Mouse (Mus musculus): ENCODE data around the gene Scoc.
"Not testable (repeated sequence)": the region's sequence is repeated elsewhere in the genome, so short reads cannot be mapped to it uniquely, and the experiment has no call there.

The Scoc gene

GRCm38 (mm10) chr8:83458222-83458621, at the start of gene Scoc:
Scoc (minus strand) TSS chr8:83458391.
- no peak for DNase-seq (ENCODE audit: low spot score)

DNA sequence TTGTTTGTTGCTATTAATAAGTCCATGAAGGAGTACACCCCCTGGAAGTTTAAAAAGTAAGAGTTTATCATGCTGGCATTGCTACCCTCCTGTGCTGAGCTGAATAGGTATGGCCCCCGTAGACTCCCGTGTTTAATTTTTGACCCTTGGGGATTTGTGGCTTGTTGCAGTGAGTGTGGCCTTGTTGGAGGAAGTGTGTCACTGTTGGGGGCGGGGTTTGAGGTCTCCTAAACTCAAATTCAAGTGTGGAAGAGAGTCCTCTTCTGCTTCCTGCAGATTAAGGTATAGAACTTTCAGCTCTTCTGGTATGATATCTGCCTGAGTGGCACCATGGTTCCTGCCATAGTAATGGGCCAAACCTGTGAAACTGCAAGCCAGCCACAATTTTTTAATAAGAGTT, 1.4 kb upstream of the Scoc start:
- DNase-seq (ENCODE audit: low spot score), result no peak

GRCm38 (mm10) chr8:83457121-83457520, 1.1 kb downstream of the Scoc start:
- DNase-seq (ENCODE audit: low spot score), result no peak

DNA sequence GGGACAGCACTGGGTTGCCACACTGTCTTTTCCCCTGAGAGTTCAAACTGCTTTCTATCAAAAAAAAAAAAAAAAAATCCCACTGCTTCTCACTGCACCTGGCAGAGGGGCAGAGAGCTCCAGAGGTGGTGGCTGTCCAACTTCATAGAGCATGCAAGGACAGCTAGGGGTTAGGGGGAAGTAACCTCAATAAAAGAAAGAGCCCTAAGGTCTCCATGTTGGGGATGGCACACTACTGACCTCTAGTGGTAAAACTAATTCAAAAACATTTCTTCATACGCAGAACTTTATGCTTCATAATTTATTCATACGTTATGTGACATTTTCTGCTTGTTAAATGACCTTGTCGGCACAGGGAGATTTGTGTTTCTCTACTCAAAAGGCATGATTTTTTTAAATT, 7.1 kb downstream of the Scoc start:
- peak; percentile 53 for DNase-seq (ENCODE audit: low spot score)

DNA sequence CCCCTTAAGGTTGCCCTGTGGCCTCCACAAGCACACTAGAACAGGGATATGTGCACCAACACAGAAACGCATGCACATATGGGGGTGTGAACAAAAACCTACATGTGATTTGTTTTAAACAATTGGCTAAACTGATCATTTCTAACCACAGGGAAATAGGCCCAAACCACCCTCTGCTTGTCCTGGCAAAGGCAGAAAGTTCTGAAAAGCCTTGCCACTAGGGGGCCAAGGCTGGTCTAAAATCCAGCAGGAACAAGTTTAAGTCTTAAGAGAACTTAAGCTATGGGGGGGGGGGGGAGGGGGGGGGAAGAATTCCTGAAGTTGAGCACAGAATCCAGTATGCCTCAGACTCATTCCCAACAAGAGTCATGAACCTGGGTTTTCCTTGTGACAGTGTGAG, 8.2 kb downstream of the Scoc start:
- DNase-seq (ENCODE audit: low spot score), result no peak

- DNase-seq (ENCODE audit: low spot score), result no peak
These were observed 15.2 kb downstream of the Scoc start for GRCm38 (mm10) chr8:83443052-83443400.

GRCm38 (mm10) chr8:83442243-83443051, 15.7 kb downstream of the Scoc start:
- DNase-seq (ENCODE audit: low spot score), result peak; percentile 98

GRCm38 (mm10) chr8:83441656-83442242, 16.4 kb downstream of the Scoc start:
- DNase-seq (ENCODE audit: low spot score), result peak; percentile 30

DNA sequence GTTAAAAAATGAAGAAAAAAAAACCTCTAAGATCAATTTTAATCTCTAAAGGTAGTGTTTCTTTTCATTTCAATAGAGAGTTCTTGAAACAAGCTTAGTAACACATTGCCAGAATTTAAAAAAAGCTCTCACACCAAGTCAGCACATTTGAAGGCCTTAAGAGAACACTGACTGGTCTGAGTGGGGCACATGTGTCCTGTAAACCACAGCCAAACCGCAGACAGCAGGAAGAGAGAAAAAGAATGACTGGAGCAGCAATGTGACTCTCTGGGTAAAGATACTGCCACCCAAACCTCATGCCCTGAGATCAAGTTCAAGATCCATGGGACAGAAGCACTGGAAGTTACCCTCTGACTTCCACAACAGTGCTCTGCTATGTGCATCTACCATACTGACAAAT, 21.1 kb downstream of the Scoc start:
- DNase-seq (ENCODE audit: low spot score), result no peak

DNA sequence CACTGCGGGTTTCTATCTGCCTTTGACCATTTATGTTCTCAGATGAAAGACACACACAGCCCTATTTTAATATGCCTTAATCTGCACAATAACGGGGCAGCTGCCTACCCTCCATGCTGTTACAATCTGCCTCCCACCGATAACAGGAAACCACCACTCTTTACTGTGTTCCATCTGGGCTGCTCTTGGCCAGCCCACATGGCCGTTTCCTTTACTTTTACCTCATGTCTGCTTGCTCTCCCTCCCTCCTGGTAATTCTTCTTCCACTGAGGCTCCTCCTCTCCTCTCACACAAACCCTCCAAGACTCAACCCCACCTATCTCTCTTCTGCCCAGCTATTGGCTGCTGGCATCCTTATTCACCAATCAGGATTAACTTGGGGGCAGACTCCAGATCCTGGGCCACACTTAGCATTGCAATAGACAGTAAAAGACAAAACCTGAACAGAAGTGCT, 29.1 kb downstream of the Scoc start:
- peak; percentile 77 for DNase-seq (ENCODE audit: low spot score)

GRCm38 (mm10) chr8:83428621-83429020, 29.6 kb downstream of the Scoc start:
- DNase-seq (ENCODE audit: low spot score), result not testable (repeated sequence)

- no peak for DNase-seq (ENCODE audit: low spot score)
These were observed 31.2 kb downstream of the Scoc start for GRCm38 (mm10) chr8:83426949-83427348.

DNA sequence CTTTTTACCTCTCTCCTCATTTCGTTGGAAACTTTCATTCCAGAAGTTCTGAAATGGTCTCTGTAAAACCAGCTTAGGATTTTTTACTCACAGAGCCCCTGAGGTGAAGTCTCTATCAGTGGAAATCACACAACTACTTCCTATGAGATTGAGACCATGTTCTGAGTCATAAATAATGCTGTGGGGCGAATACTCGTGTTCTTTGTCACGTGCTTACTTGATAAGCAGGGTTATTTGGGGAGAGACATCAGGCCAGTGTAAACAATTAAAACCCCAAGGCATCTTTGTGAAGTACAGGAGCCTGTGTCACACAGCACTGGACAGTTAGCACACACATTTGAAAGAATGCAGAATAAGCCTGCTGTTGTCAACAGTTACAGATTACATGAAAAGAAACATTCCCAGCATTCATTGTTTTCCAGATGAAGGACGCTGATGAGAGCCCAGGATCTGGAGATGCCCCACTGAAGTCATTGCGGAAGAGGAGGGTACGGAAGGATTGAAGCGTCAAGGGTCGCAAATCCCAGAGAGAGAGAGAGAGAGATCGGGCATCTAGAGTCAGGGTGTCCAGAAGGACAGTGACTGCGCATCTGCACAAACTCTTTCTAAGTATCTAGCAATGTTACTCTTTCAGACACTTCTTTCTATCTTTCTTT, 32.0 kb downstream of the Scoc start:
- DNase-seq (ENCODE audit: low spot score), result no peak

GRCm38 (mm10) chr8:83425202-83425601, 33.0 kb downstream of the Scoc start:
- DNase-seq (ENCODE audit: low spot score), result no peak

GRCm38 (mm10) chr8:83423032-83423825, 35.0 kb downstream of the Scoc start:
- DNase-seq (ENCODE audit: low spot score), result peak; percentile 70

GRCm38 (mm10) chr8:83421354-83421753, 36.8 kb downstream of the Scoc start:
- DNase-seq (ENCODE audit: low spot score), result no peak

- no peak for DNase-seq (ENCODE audit: low spot score)
These were observed 39.2 kb downstream of the Scoc start for GRCm38 (mm10) chr8:83418805-83419516.

GRCm38 (mm10) chr8:83417970-83418369, 40.2 kb downstream of the Scoc start:
- no peak for DNase-seq (ENCODE audit: low spot score)

DNA sequence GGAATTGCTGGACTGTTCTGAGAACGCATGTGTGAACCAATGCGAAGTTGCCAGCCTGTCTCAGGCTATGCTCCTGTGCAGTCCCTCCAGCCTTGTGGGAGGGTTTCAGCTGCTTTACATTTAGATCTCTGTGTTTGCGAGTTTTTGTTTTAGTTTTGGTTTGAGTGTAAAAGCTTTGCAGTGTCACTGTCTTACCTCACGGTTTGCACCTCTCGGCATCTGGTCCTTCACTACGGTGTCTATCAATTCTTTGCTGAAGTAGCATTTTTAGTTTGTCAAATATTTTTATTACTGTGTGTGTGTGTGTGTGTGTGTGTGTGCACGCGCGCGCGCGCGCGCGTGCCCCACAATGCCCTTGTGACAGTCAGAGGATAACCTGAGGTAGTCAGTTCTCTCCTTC, 41.3 kb downstream of the Scoc start:
- DNase-seq (ENCODE audit: low spot score), result no peak

GRCm38 (mm10) chr8:83408496-83408895, 49.7 kb downstream of the Scoc start:
- DNase-seq (ENCODE audit: low spot score), result no peak

- DNase-seq (ENCODE audit: low spot score), result peak; percentile 70
These were observed 51.4 kb downstream of the Scoc start for GRCm38 (mm10) chr8:83406836-83407235.

DNA sequence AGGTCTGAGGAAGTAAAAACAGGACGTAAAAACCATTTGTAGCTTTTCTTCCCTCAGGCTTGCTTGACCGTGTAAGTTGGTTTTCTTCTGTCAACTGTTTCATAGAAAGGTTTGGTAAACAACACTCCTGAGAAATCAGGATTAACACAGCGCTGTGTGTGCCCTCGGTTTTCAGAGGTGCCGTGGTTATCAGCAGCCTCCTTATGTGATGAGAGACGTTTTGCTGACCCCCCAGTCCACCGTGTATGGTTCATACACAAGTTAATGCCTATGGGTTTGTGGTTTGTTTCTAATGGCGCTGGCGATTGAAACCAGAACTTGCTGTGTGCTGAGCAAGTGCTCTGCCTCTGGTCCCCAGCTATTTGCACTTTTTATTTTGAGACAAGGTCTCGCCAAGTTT, 52.6 kb downstream of the Scoc start:
- DNase-seq (ENCODE audit: low spot score), result no peak
